Mouse (Mus musculus) MEL (cell line): ENCODE data around the gene Rgs6.

ENCODE experiments used
- CHD2 ChIP-seq: IDR thresholded peaks from 2 replicates; pipeline ENCODE4 v1.6.1; 2011; ENCODE audit warnings: low read length, improper control_type of control experiment
- CTCF ChIP-seq, 3 experiments: IDR thresholded peaks in 2 of 3; conservative IDR thresholded peaks in 1 of 3; 2 replicates each; pipeline ENCODE4 v1.5.1; 2011 to 2012; ENCODE audit warnings: low read length in 3 of 3, low read depth in 2 of 3, mild to moderate bottlenecking in 2 of 3, improper control_type of control experiment in 1 of 3, inconsistent platforms in 1 of 3, mixed read lengths in 1 of 3, moderate library complexity in 1 of 3; ENCODE audit not compliant: control insufficient read depth in 1 of 3, insufficient read depth in 1 of 3, poor library complexity in 1 of 3, severe bottlenecking in 1 of 3
- ELF1 ChIP-seq: IDR thresholded peaks from 2 replicates; pipeline ENCODE4 v1.6.1; 2014; ENCODE audit warnings: low read depth, mild to moderate bottlenecking, inconsistent platforms, low read length, improper control_type of control experiment, moderate library complexity
- EP300 ChIP-seq, 2 experiments: IDR thresholded peaks; 2 replicates each; pipeline ENCODE4 v1.6.1; 2011; ENCODE audit warnings: improper control_type of control experiment in 2 of 2, low read length in 2 of 2, low read depth in 1 of 2, mild to moderate bottlenecking in 1 of 2
- GABPA ChIP-seq: IDR thresholded peaks from 2 replicates; pipeline ENCODE4 v1.6.1; 2012; ENCODE audit warnings: low read depth, mild to moderate bottlenecking, inconsistent platforms, low read length, improper control_type of control experiment, moderate library complexity
- JUND ChIP-seq: IDR thresholded peaks from 2 replicates; pipeline ENCODE4 v1.6.1; 2011; ENCODE audit warnings: low read depth, mild to moderate bottlenecking, improper control_type of control experiment, low read length
- MEF2A ChIP-seq: IDR thresholded peaks from 2 replicates; pipeline ENCODE4 v1.6.1; 2014; ENCODE audit warnings: low read depth, mild to moderate bottlenecking, inconsistent platforms, low read length, improper control_type of control experiment; ENCODE audit not compliant: poor library complexity, insufficient replicate concordance, severe bottlenecking; ENCODE audit errors: extremely low read depth
- POLR2A ChIP-seq, 2 experiments: IDR thresholded peaks; 2 replicates each; pipeline ENCODE4 v1.6.1; 2011 to 2012; ENCODE audit warnings: low read length in 2 of 2, mild to moderate bottlenecking in 2 of 2, control low read depth in 1 of 2, improper control_type of control experiment in 1 of 2, low read depth in 1 of 2, moderate library complexity in 1 of 2; ENCODE audit not compliant: control insufficient read depth in 1 of 2, insufficient read depth in 1 of 2, poor library complexity in 1 of 2
- RAD21 ChIP-seq: IDR thresholded peaks from 2 replicates; pipeline ENCODE4 v1.6.1; 2011; ENCODE audit warnings: mild to moderate bottlenecking, low read depth, low read length, improper control_type of control experiment
- TBP ChIP-seq: IDR thresholded peaks from 2 replicates; pipeline ENCODE4 v1.8.0; 2011; ENCODE audit warnings: low read depth, low read length, improper control_type of control experiment
- UBTF ChIP-seq: IDR thresholded peaks from 2 replicates; pipeline ENCODE4 v1.6.1; 2012; ENCODE audit warnings: low read depth, mild to moderate bottlenecking, inconsistent platforms, low read length, improper control_type of control experiment, moderate library complexity, borderline replicate concordance; ENCODE audit not compliant: insufficient read depth
- USF2 ChIP-seq, 2 experiments: IDR thresholded peaks; 2 replicates each; pipeline ENCODE4 v1.6.1; 2011 to 2012; ENCODE audit warnings: improper control_type of control experiment in 2 of 2, low read length in 2 of 2, borderline replicate concordance in 1 of 2, inconsistent platforms in 1 of 2, low read depth in 1 of 2, mild to moderate bottlenecking in 1 of 2; ENCODE audit not compliant: insufficient read depth in 1 of 2
- ZKSCAN1 ChIP-seq: IDR thresholded peaks from 2 replicates; pipeline ENCODE4 v1.6.1; 2012; ENCODE audit warnings: low read depth, mild to moderate bottlenecking, inconsistent platforms, low read length, improper control_type of control experiment, moderate library complexity
- ZNF384 ChIP-seq: IDR thresholded peaks from 2 replicates; pipeline ENCODE4 v1.6.1; 2012; ENCODE audit warnings: low read depth, mild to moderate bottlenecking, inconsistent platforms, low read length, improper control_type of control experiment

GRCm38 (mm10) chr12:82972661-82973060, 384.6 kb downstream of the Rgs6 start:
- TF ChIP-seq POLR2A (IDR thresholded peaks at IDR 0.05; ENCODE audit: control insufficient read depth in 1 of 2, insufficient read depth in 1 of 2, low read depth in 1 of 2, low read length in 2 of 2, poor library complexity in 1 of 2) (no peak), ZKSCAN1 (no peak), GABPA (no peak), CTCF (IDR thresholded peaks at IDR 0.05 in 2 of 3, conservative IDR thresholded peaks at IDR 0.05 in 1 of 3; ENCODE audit: control insufficient read depth in 1 of 3, insufficient read depth in 1 of 3, low read depth in 2 of 3, low read length in 3 of 3, poor library complexity in 1 of 3, severe bottlenecking in 1 of 3) (no peak), USF2 (IDR thresholded peaks at IDR 0.05; ENCODE audit: borderline replicate concordance in 1 of 2, insufficient read depth in 1 of 2, low read depth in 1 of 2, low read length in 2 of 2) (no peak), RAD21 (no peak), TBP (no peak), CHD2 (no peak), EP300 (IDR thresholded peaks at IDR 0.05; ENCODE audit: low read depth in 1 of 2, low read length in 2 of 2) (no peak), JUND (no peak), ELF1 (no peak), MEF2A (no peak), UBTF (no peak), ZNF384 (no peak)
